Mouse (Mus musculus): ENCODE measurements around the gene Poldip2. TPM values are rescaled to one million over a fixed set of nuclear protein-coding genes. Genes with fewer than 3 reads are reported as not detected.

Gene Poldip2
- polyA plus RNA-seq, 2 experiments = 111 to 166 TPM

- whole genome bisulfite sequencing = 64% methylated on average over 2 of the region's 2 CpGs
Measured at GRCm38 (mm10) chr11:78515549-78516325, 3.7 kb downstream of the Poldip2 start.

GRCm38 (mm10) chr11:78518931-78519330, 6.9 kb downstream of the Poldip2 start:
- no peak overlapping the region for H3K4me2 ChIP-seq (replicated peaks; ENCODE audit: low read depth, low read length, severe bottlenecking)
- no peak for ATAC-seq (ENCODE audit: low FRiP score, low read depth)

More at GRCm38 (mm10) chr11:78515549-78516325, 3.7 kb downstream of the Poldip2 start:
- TF ChIP-seq POLR2A (IDR thresholded peaks at IDR 0.05; ENCODE audit: borderline replicate concordance, extremely low read depth, insufficient read depth, insufficient read length) = no peak
- Histone ChIP-seq H3K4me3 (replicated peaks; ENCODE audit: low read length) (no peak overlapping the region), H3K36me3 (ENCODE audit: control insufficient read depth, insufficient read depth, low read length) (peaks cover 65% of the 10 kb centered on the region), H3K4me1 (ENCODE audit: control insufficient read depth, insufficient read depth, low read length) (peaks cover 5% of the 10 kb centered on the region), H3K4me2 (replicated peaks; ENCODE audit: low read depth, low read length, severe bottlenecking) (no peak overlapping the region), H3K9ac (ENCODE audit: low read depth, low read length, severe bottlenecking) (no peak overlapping the region), H3K27ac (replicated peaks; ENCODE audit: low read depth, low read length) (no peak overlapping the region), H3K27me3 (ENCODE audit: control insufficient read depth, insufficient read depth, low read length) (no peaks in the 10 kb centered on the region), H3K9me3 (ENCODE audit: control insufficient read depth, low read length) (no peaks in the 10 kb centered on the region)
- no peak for ATAC-seq (ENCODE audit: low FRiP score, low read depth)
- no peak for DNase-seq (ENCODE audit: low spot score)

GRCm38 (mm10) chr11:78521880-78522279, 9.9 kb downstream of the Poldip2 start:
- H3K36me3 ChIP-seq (ENCODE audit: control insufficient read depth, insufficient read depth, low read length) = peaks cover 94% of the 10 kb centered on the region
- 83% methylated on average over 3 of the region's 3 CpGs for WGBS

More at GRCm38 (mm10) chr11:78518931-78519330, 6.9 kb downstream of the Poldip2 start:
- Histone ChIP-seq H3K4me3 (replicated peaks; ENCODE audit: low read length) (no peak overlapping the region), H3K9me3 (ENCODE audit: control insufficient read depth, low read length) (no peaks in the 10 kb centered on the region), H3K27me3 (ENCODE audit: control insufficient read depth, insufficient read depth, low read length) (no peaks in the 10 kb centered on the region), H3K4me1 (ENCODE audit: control insufficient read depth, insufficient read depth, low read length) (no peaks in the 10 kb centered on the region), H3K27ac (replicated peaks; ENCODE audit: low read depth, low read length) (no peak overlapping the region), H3K36me3 (ENCODE audit: control insufficient read depth, insufficient read depth, low read length) (peaks cover 93% of the 10 kb centered on the region), H3K9ac (ENCODE audit: low read depth, low read length, severe bottlenecking) (no peak overlapping the region)
- 94% methylated on average over 10 of the region's 10 CpGs for WGBS
- TF ChIP-seq POLR2A (IDR thresholded peaks at IDR 0.05; ENCODE audit: borderline replicate concordance, extremely low read depth, insufficient read depth, insufficient read length) = no peak
- DNase-seq (ENCODE audit: low spot score) = no peak

GRCm38 (mm10) chr11:78522481-78522997, 10.5 kb downstream of the Poldip2 start:
- peaks cover 99% of the 10 kb centered on the region for H3K36me3 ChIP-seq (ENCODE audit: control insufficient read depth, insufficient read depth, low read length)
- H3K4me1 ChIP-seq (ENCODE audit: control insufficient read depth, insufficient read depth, low read length) = no peaks in the 10 kb centered on the region
- no peak for TF ChIP-seq POLR2A (IDR thresholded peaks at IDR 0.05; ENCODE audit: borderline replicate concordance, extremely low read depth, insufficient read depth, insufficient read length)
- no peak for DNase-seq (ENCODE audit: low spot score)
- no peak for ATAC-seq (ENCODE audit: low FRiP score, low read depth)
- no peak overlapping the region for H3K4me2 ChIP-seq (replicated peaks; ENCODE audit: low read depth, low read length, severe bottlenecking)
- WGBS = 86% methylated on average over 1 of the region's 1 CpGs
- no peak overlapping the region for H3K27ac ChIP-seq (replicated peaks; ENCODE audit: low read depth, low read length)
- H3K9me3 ChIP-seq (ENCODE audit: control insufficient read depth, low read length) = no peaks in the 10 kb centered on the region
- no peak overlapping the region for H3K9ac ChIP-seq (ENCODE audit: low read depth, low read length, severe bottlenecking)
- H3K27me3 ChIP-seq (ENCODE audit: control insufficient read depth, insufficient read depth, low read length) = no peaks in the 10 kb centered on the region
- no peak overlapping the region for H3K4me3 ChIP-seq (replicated peaks; ENCODE audit: low read length)

More at GRCm38 (mm10) chr11:78521880-78522279, 9.9 kb downstream of the Poldip2 start:
- Histone ChIP-seq H3K4me1 (ENCODE audit: control insufficient read depth, insufficient read depth, low read length) (no peaks in the 10 kb centered on the region), H3K4me2 (replicated peaks; ENCODE audit: low read depth, low read length, severe bottlenecking) (no peak overlapping the region), H3K9ac (ENCODE audit: low read depth, low read length, severe bottlenecking) (no peak overlapping the region), H3K4me3 (replicated peaks; ENCODE audit: low read length) (no peak overlapping the region), H3K27me3 (ENCODE audit: control insufficient read depth, insufficient read depth, low read length) (no peaks in the 10 kb centered on the region), H3K27ac (replicated peaks; ENCODE audit: low read depth, low read length) (no peak overlapping the region), H3K9me3 (ENCODE audit: control insufficient read depth, low read length) (no peaks in the 10 kb centered on the region)
- ATAC-seq (ENCODE audit: low FRiP score, low read depth) = no peak
- no peak for TF ChIP-seq POLR2A (IDR thresholded peaks at IDR 0.05; ENCODE audit: borderline replicate concordance, extremely low read depth, insufficient read depth, insufficient read length)
- no peak for DNase-seq (ENCODE audit: low spot score)

GRCm38 (mm10) chr11:78523241-78523955, 11.4 kb downstream of the Poldip2 start:
- Histone ChIP-seq H3K9ac (ENCODE audit: low read depth, low read length, severe bottlenecking) (no peak overlapping the region), H3K4me1 (ENCODE audit: control insufficient read depth, insufficient read depth, low read length) (no peaks in the 10 kb centered on the region), H3K4me2 (replicated peaks; ENCODE audit: low read depth, low read length, severe bottlenecking) (no peak overlapping the region), H3K27me3 (ENCODE audit: control insufficient read depth, insufficient read depth, low read length) (no peaks in the 10 kb centered on the region), H3K36me3 (ENCODE audit: control insufficient read depth, insufficient read depth, low read length) (peaks cover 97% of the 10 kb centered on the region), H3K27ac (replicated peaks; ENCODE audit: low read depth, low read length) (no peak overlapping the region), H3K9me3 (ENCODE audit: control insufficient read depth, low read length) (no peaks in the 10 kb centered on the region), H3K4me3 (replicated peaks; ENCODE audit: low read length) (no peak overlapping the region)
- no peak for DNase-seq (ENCODE audit: low spot score)
- 91% methylated on average over 9 of the region's 9 CpGs for WGBS
- ATAC-seq (ENCODE audit: low FRiP score, low read depth) = no peak
- no peak for TF ChIP-seq POLR2A (IDR thresholded peaks at IDR 0.05; ENCODE audit: borderline replicate concordance, extremely low read depth, insufficient read depth, insufficient read length)
